Mouse (Mus musculus) limb, embryonic 12.5 days (tissue): ENCODE results near the gene Hnrnpf. TPM values are rescaled to one million over a fixed set of nuclear protein-coding genes. Genes with fewer than 3 reads are reported as not detected.
A peak's percentile ranks its signal among the peaks of the same experiment; 100 is the strongest.
"Not testable (repeated sequence)": the region's sequence is repeated elsewhere in the genome, so short reads cannot be mapped to it uniquely, and the experiment has no call there.

Experiments
- ATAC-seq: fragments of 200-750 bp; cut with Nextera tagmentation; 2 replicates; pipeline ENCODE4 v1.8.0; 2017; ENCODE audit warnings: low read depth, moderate TSS enrichment; ENCODE audit not compliant: insufficient number of reproducible peaks, insufficient read depth, low FRiP score, low TSS enrichment
- H3K27ac ChIP-seq: fragments of 300-500 bp; sonication (generic); 2 replicates; pipeline ENCODE4 v1.5.1; 2016; ENCODE audit warnings: mild to moderate bottlenecking, moderate library complexity
- H3K27me3 ChIP-seq: fragments of 300-500 bp; sonication (generic); 2 replicates; pipeline ENCODE4 v1.6.1; 2016; ENCODE audit warnings: mild to moderate bottlenecking, moderate library complexity
- H3K36me3 ChIP-seq: fragments of 300-500 bp; sonication (generic); 2 replicates; pipeline ENCODE4 v1.6.1; 2016; ENCODE audit warnings: mild to moderate bottlenecking, moderate library complexity
- H3K4me1 ChIP-seq: fragments of 300-500 bp; sonication (generic); replicated peaks from 2 replicates; pipeline ENCODE4 v1.6.1; 2016
- H3K4me2 ChIP-seq: fragments of 300-500 bp; sonication (generic); 2 replicates; pipeline ENCODE4 v1.6.1; 2016; ENCODE audit warnings: mild to moderate bottlenecking, moderate library complexity
- H3K4me3 ChIP-seq: fragments of 300-500 bp; sonication (generic); replicated peaks from 2 replicates; pipeline ENCODE4 v1.5.1; 2016; ENCODE audit warnings: mild to moderate bottlenecking
- H3K9ac ChIP-seq: fragments of 300-500 bp; sonication (generic); replicated peaks from 2 replicates; pipeline ENCODE4 v1.6.1; 2016; ENCODE audit warnings: mild to moderate bottlenecking, moderate library complexity
- H3K9me3 ChIP-seq: fragments of 300-500 bp; sonication (generic); 2 replicates; pipeline ENCODE4 v1.6.1; 2016; ENCODE audit warnings: mild to moderate bottlenecking, moderate library complexity
- WGBS: fragments of 180-500 bp; shearing (Covaris S2); methylation state at CpG from one replicate; pipeline ENCODE4 v1.1.7; 2016; 5-methylcytosine and 5-hydroxymethylcytosine counted together
- polyA plus RNA-seq: library from polyadenylated mRNA; unstranded; fragments of >200 nt; fragmentation: Nextera tagmentation; extraction: Ambion mirVana; gene quantifications from 2 replicates; pipeline ENCODE4 v1.2.1, GENCODE M21; 2016

Hnrnpf gene
- polyA plus RNA-seq: 726 and 742 TPM in 2 replicates

DNA sequence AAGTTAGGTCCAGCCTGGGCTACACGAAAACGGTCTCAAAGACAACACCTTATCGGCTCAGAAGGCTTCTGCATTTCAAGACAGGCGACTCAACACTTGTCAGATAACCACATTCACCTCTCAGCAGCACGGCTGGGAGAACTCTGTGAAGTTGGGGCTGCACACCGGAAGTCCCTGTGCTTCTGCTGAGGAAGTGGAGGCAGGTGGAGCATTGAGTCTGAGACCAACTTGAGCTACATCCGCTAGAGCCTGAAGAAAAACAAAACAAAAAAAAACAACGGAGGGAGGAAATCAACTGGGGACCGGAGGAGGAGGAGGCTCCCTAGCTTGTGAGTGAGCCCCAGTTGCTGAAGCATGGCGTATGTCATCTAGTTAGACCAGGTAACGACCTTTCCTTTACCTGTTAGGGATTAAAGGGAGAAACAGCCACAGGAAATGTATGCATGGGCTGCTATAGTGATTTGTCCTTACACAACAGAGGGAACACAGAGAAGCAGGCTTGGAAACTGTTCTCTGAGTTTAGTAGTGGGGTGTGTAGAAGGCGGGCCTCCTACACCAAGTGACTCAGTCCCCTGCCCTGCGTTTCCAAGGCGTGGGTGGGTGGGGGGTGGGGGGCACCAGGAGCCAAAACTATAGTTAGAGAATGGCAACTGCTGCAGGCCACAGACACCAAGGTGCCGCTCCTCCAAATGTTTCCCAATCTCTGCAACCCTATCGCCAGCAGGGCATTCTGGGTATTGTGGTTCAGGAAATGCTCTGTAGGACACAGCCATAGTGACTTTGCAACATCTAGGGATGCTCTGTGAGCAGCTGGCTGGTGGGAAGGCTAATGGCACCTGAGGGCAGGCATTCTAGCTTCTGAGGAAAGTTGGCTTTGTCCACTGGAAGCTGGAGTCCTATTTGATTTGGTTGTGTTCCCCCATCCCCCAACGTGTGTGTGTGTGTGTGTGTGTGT, at the start of gene Hnrnpf:
Gene Hnrnpf, plus strand, starts transcription at position 199 of the 955 bp plus-strand sequence.
- H3K4me1 ChIP-seq: peaks cover 3% of the 10 kb centered on the region

GRCm38 (mm10) chr6:117851747-117852146, 48.4 kb upstream of the Hnrnpf start:
- H3K9me3 ChIP-seq: 0 out of 2 replicates have a peak, but pooled peaks cover 4% of the 10 kb centered on the region
- H3K36me3 ChIP-seq: peaks cover 32% of the 10 kb centered on the region
- H3K27me3 ChIP-seq: no peaks in the 10 kb centered on the region
- H3K4me1 ChIP-seq: no peaks in the 10 kb centered on the region
- no peak overlapping the region for H3K27ac ChIP-seq
- ATAC-seq: no peak
- WGBS: 63% methylated on average over 2 of the region's 2 CpGs
- no peak overlapping the region for H3K4me3 ChIP-seq
- no peak overlapping the region for H3K9ac ChIP-seq
- no peak overlapping the region for H3K4me2 ChIP-seq

More for the DNA sequence above, at the start of gene Hnrnpf:
- no peaks in the 10 kb centered on the region for H3K27me3 ChIP-seq
- H3K27ac ChIP-seq: no peak within 1 kb of the TSS
- no peak within 1 kb of the TSS for H3K4me2 ChIP-seq
- no peak for ATAC-seq
- no peak within 1 kb of the TSS for H3K9ac ChIP-seq
- H3K4me3 ChIP-seq: no peak within 1 kb of the TSS
- H3K36me3 ChIP-seq: no peaks in the 10 kb centered on the region
- no peaks in the 10 kb centered on the region for H3K9me3 ChIP-seq
- WGBS: 79% methylated on average over 17 of the region's 17 CpGs

DNA sequence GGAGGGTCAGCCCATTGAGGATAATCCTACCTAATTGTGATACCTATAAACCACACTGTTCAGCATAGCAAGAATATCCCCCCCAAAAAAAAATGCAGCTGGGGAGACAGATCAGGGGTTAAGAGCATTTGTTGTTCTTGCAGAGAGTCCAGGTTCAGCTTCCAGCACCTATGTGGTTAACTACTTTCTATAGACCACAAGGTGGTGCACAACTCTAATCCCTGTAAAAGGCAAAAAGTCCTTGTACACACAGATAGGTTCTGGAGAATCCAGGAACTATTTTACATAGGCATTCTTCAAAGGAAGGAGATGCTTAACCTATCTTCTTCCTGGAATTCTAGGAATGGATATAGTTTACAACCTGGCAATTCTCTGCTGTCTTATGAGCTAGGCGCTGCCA, 42.1 kb upstream of the Hnrnpf start:
- H3K27me3 ChIP-seq: no peaks in the 10 kb centered on the region
- no peaks in the 10 kb centered on the region for H3K4me1 ChIP-seq
- no peak overlapping the region for H3K27ac ChIP-seq
- H3K9me3 ChIP-seq: no peaks in the 10 kb centered on the region
- H3K4me2 ChIP-seq: no peak overlapping the region
- H3K36me3 ChIP-seq: no peaks in the 10 kb centered on the region
- no peak for ATAC-seq
- no peak overlapping the region for H3K9ac ChIP-seq
- 83% methylated on average over 1 of the region's 1 CpGs for WGBS
- H3K4me3 ChIP-seq: no peak overlapping the region

- Histone ChIP-seq H3K27me3 (no peaks in the 10 kb centered on the region), H3K4me1 (peaks cover 5% of the 10 kb centered on the region; the same call in 1 of the 2 replicates), H3K36me3 (no peaks in the 10 kb centered on the region), H3K9me3 (no peaks in the 10 kb centered on the region), H3K9ac (peak within 1 kb of the TSS; percentile 73), H3K4me2 (peak within 1 kb of the TSS; percentile 79), H3K4me3 (peak within 1 kb of the TSS; percentile 76), H3K27ac (no peak within 1 kb of the TSS)
- WGBS: 68% methylated on average over 6 of the region's 6 CpGs
- no peak for ATAC-seq
These were observed 38.3 kb upstream of the Hnrnpf start, which contains the start of gene Zfp239 for GRCm38 (mm10) chr6:117861848-117862247. TSS of gene Zfp239 (plus strand) at chr6:117862100.

- WGBS: 72% methylated on average over 8 of the region's 8 CpGs
- peak overlapping the region; percentile 76; the same call in 1 of the 2 replicates for H3K4me3 ChIP-seq
- no peak overlapping the region for H3K9ac ChIP-seq
- H3K4me2 ChIP-seq: peak overlapping the region; percentile 79
- no peak overlapping the region for H3K27ac ChIP-seq
- H3K36me3 ChIP-seq: no peaks in the 10 kb centered on the region
- H3K27me3 ChIP-seq: no peaks in the 10 kb centered on the region
- no peak for ATAC-seq
- H3K4me1 ChIP-seq: peaks cover 5% of the 10 kb centered on the region; the same call in 1 of the 2 replicates
- no peaks in the 10 kb centered on the region for H3K9me3 ChIP-seq
These were observed 37.7 kb upstream of the Hnrnpf start for GRCm38 (mm10) chr6:117862465-117862864.

GRCm38 (mm10) chr6:117862899-117863620, 37.1 kb upstream of the Hnrnpf start:
- WGBS: 4% methylated on average over 26 of the region's 26 CpGs
- no peaks in the 10 kb centered on the region for H3K27me3 ChIP-seq
- 0 out of 2 replicates have a peak overlapping the region, but pooled peaks have one; percentile 23 for H3K27ac ChIP-seq
- H3K9me3 ChIP-seq: no peaks in the 10 kb centered on the region
- H3K4me2 ChIP-seq: peak overlapping the region; percentile 79
- peak overlapping the region; percentile 76 for H3K4me3 ChIP-seq
- H3K36me3 ChIP-seq: no peaks in the 10 kb centered on the region
- H3K4me1 ChIP-seq: peaks cover 5% of the 10 kb centered on the region; the same call in 1 of the 2 replicates
- peak overlapping the region; percentile 73 for H3K9ac ChIP-seq
- peak; percentile 83 for ATAC-seq

DNA sequence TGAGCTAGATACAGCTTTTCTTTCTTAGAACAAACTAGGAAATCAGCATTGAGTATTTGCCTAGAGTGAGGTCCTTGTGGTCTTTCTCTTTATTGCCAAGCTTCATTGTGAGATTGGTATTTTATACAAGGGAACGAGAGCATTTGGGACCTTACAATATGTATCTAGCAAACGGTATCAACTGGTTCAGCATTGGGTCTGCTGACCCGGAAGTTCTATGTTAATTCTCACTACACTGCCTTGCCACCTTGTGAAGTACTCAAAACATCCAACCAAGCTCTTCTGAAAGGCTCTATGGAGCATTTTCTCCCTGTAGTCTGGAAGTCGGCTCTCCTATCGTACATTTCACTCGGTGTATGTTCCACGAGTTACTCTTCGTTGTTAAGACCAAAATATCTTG, 36.4 kb upstream of the Hnrnpf start:
- H3K4me1 ChIP-seq: peaks cover 5% of the 10 kb centered on the region; the same call in 1 of the 2 replicates
- H3K9ac ChIP-seq: no peak overlapping the region
- no peaks in the 10 kb centered on the region for H3K9me3 ChIP-seq
- H3K4me2 ChIP-seq: peak overlapping the region; percentile 79
- no peak for ATAC-seq
- 92% methylated on average over 8 of the region's 8 CpGs for WGBS
- peak overlapping the region; percentile 76 for H3K4me3 ChIP-seq
- no peak overlapping the region for H3K27ac ChIP-seq
- no peaks in the 10 kb centered on the region for H3K36me3 ChIP-seq
- H3K27me3 ChIP-seq: no peaks in the 10 kb centered on the region

DNA sequence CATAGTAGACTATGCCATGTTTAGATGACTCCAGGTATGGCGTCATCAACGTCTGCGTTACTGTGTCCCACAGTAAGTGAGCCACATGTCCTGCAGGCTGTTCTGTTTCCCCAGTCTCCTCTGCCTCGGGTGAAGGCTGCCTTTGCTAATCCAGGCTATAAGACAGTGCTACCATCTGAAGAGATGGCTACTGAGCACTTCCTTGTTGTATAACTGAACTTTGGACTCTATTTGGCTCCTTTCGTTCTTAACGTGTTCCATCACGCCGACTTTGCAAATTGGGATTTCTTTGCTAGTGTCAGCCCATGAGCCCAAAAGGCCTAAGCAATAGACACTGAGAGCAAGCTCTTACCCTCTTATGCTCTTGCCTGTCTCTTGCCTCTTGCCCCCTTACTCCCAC, 31.9 kb upstream of the Hnrnpf start:
- H3K9me3 ChIP-seq: no peaks in the 10 kb centered on the region
- no peak overlapping the region for H3K27ac ChIP-seq
- WGBS: 93% methylated on average over 8 of the region's 8 CpGs
- ATAC-seq: no peak
- no peaks in the 10 kb centered on the region for H3K27me3 ChIP-seq
- H3K4me1 ChIP-seq: peaks cover 5% of the 10 kb centered on the region; the same call in 1 of the 2 replicates
- no peak overlapping the region for H3K4me2 ChIP-seq
- no peak overlapping the region for H3K9ac ChIP-seq
- H3K4me3 ChIP-seq: no peak overlapping the region
- peaks cover 15% of the 10 kb centered on the region; the same call in 1 of the 2 replicates for H3K36me3 ChIP-seq

DNA sequence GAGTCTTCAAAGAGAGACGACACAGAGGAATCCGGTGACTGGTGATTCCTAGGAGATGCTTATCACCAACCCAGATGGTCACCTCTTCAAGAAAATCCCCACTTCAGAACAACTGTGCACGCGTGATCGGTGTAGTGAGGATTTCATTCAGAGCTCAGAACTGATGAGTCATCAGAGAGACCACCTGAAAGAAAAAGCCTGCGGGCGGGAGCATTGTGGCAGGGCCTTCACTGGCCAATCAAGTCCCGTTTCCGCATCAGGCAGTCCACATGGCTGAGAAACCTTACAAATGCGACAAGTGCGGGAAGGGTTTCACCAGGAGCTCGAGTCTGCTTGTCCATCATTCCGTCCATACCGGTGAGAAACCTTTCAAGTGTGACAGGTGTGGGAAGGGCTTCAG, 29.1 kb upstream of the Hnrnpf start:
- Histone ChIP-seq H3K4me2 (no peak overlapping the region), H3K27ac (no peak overlapping the region), H3K9me3 (no peaks in the 10 kb centered on the region), H3K4me1 (no peaks in the 10 kb centered on the region), H3K9ac (no peak overlapping the region), H3K4me3 (no peak overlapping the region), H3K27me3 (no peaks in the 10 kb centered on the region), H3K36me3 (peaks cover 15% of the 10 kb centered on the region; the same call in 1 of the 2 replicates)
- WGBS: 82% methylated on average over 14 of the region's 14 CpGs
- no peak for ATAC-seq

- not testable (repeated sequence) for H3K27me3 ChIP-seq, H3K4me3 ChIP-seq, H3K4me2 ChIP-seq, H3K4me1 ChIP-seq, H3K9ac ChIP-seq, ATAC-seq, H3K27ac ChIP-seq, H3K9me3 ChIP-seq
- peaks cover 15% of the 10 kb centered on the region; the same call in 1 of the 2 replicates for H3K36me3 ChIP-seq
- 87% methylated on average over 7 of the region's 7 CpGs for WGBS
These were observed 26.7 kb upstream of the Hnrnpf start for GRCm38 (mm10) chr6:117873450-117873849.
